Mouse (Mus musculus) G1E (cell line): ENCODE measurements around the gene Rbpj. TPM values are rescaled to one million over a fixed set of nuclear protein-coding genes. Genes with fewer than 3 reads are reported as not detected.

Experiments
- ATAC-seq: 2 replicates; pipeline ENCODE4 v1.8.0; 2016; ENCODE audit warnings: mild to moderate bottlenecking; ENCODE audit not compliant: insufficient number of reproducible peaks, poor library complexity, low FRiP score, severe bottlenecking; ENCODE audit errors: extremely low read depth
- DNase-seq: peaks from one replicate; pipeline ENCODE4 v3.0.0; 2012; ENCODE audit warnings: low spot score
- H3K27me3 ChIP-seq: 2 replicates; pipeline ENCODE4 v1.6.1; 2012; ENCODE audit warnings: mild to moderate bottlenecking, low read length, inconsistent platforms; ENCODE audit not compliant: insufficient read depth
- H3K36me3 ChIP-seq: replicated peaks from 2 replicates; pipeline ENCODE3; 2012; ENCODE audit warnings: mild to moderate bottlenecking, inconsistent platforms
- H3K4me1 ChIP-seq: 2 replicates; pipeline ENCODE4 v1.6.1; 2012; ENCODE audit warnings: low read depth, low read length, inconsistent platforms, mixed read lengths; ENCODE audit not compliant: insufficient read depth
- H3K4me3 ChIP-seq: 2 replicates; pipeline ENCODE4 v1.5.1; 2012; ENCODE audit warnings: low read depth, mild to moderate bottlenecking, inconsistent platforms, low read length, moderate library complexity, mixed read lengths
- H3K9me3 ChIP-seq: replicated peaks from 2 replicates; pipeline ENCODE4 v1.6.1; 2012; ENCODE audit warnings: inconsistent platforms
- CTCF ChIP-seq: IDR thresholded peaks from 2 replicates; pipeline ENCODE4 v1.5.1; 2012; ENCODE audit warnings: low read depth, low read length, inconsistent platforms, mixed read lengths
- GATA1 ChIP-seq: IDR thresholded peaks from 2 replicates; pipeline ENCODE4 v1.6.1; 2012; ENCODE audit warnings: borderline replicate concordance, low read length, inconsistent platforms, mixed read lengths
- GATA2 ChIP-seq: IDR thresholded peaks from 2 replicates; pipeline ENCODE4 v1.6.1; 2012; ENCODE audit warnings: low read depth, low read length, inconsistent platforms, borderline replicate concordance
- POLR2AphosphoS5 ChIP-seq: IDR thresholded peaks from 2 replicates; pipeline ENCODE4 v1.6.1; 2012; ENCODE audit warnings: low read depth, low read length, inconsistent platforms; ENCODE audit not compliant: insufficient replicate concordance
- TAL1 ChIP-seq: conservative IDR thresholded peaks from 2 replicates; pipeline ENCODE4 v1.6.1; 2012; ENCODE audit warnings: low read depth, low read length, inconsistent platforms, mixed read lengths
- polyA plus RNA-seq: library from polyadenylated mRNA; stranded (reverse); fragments of >175 nt; gene quantifications from 2 replicates; pipeline ENCODE4 v1.2.3, GENCODE M21; 2012
- total RNA-seq, 2 experiments: library from RNA; stranded (forward) in 1 of 2; stranded (reverse) in 1 of 2; fragments of 200-1000 nt in 1 of 2; fragments of >200 nt in 1 of 2; fragmentation: Nextera tagmentation in 1 of 2; gene quantifications; 2 replicates each; pipeline ENCODE4 v1.2.3; 2014 to 2017

Rbpj gene
- total and polyA plus RNA-seq, 3 experiments: 5.5 to 33.5 (median 17.2) TPM

GRCm38 (mm10) chr5:53555474-53555873 lies 89.5 kb downstream of the Rbpj start:
- Histone ChIP-seq H3K27me3 (no peaks in the 10 kb centered on the region), H3K9me3 (no peaks in the 10 kb centered on the region), H3K4me1 (no peaks in the 10 kb centered on the region), H3K36me3 (no peaks in the 10 kb centered on the region), H3K4me3 (no peak overlapping the region)
- TF ChIP-seq GATA2 (no peak), TAL1 (no peak), GATA1 (no peak), CTCF (no peak)
- DNase-seq: no peak
- no peak for ATAC-seq

- Histone ChIP-seq H3K9me3 (no peaks in the 10 kb centered on the region), H3K27me3 (no peaks in the 10 kb centered on the region), H3K4me1 (no peaks in the 10 kb centered on the region), H3K4me3 (no peak overlapping the region), H3K36me3 (no peaks in the 10 kb centered on the region)
- no peak for DNase-seq
- no peak for TF ChIP-seq GATA2
- no peak for ATAC-seq
These were observed 90.0 kb downstream of the Rbpj start for GRCm38 (mm10) chr5:53555929-53556328.

GRCm38 (mm10) chr5:53557544-53558260 lies 91.8 kb downstream of the Rbpj start:
- Histone ChIP-seq H3K9me3 (no peaks in the 10 kb centered on the region), H3K27me3 (no peaks in the 10 kb centered on the region), H3K36me3 (no peaks in the 10 kb centered on the region), H3K4me3 (no peak overlapping the region), H3K4me1 (no peaks in the 10 kb centered on the region)
- TF ChIP-seq TAL1 (no peak), GATA2 (no peak), CTCF (no peak)
- no peak for DNase-seq
- no peak for ATAC-seq

- Histone ChIP-seq H3K4me3 (no peak overlapping the region), H3K36me3 (no peaks in the 10 kb centered on the region), H3K4me1 (no peaks in the 10 kb centered on the region), H3K27me3 (0 out of 2 replicates have a peak, but pooled peaks cover 2% of the 10 kb centered on the region), H3K9me3 (no peaks in the 10 kb centered on the region)
- no peak for DNase-seq
- TF ChIP-seq GATA2: no peak
- no peak for ATAC-seq
These were observed 95.2 kb downstream of the Rbpj start for GRCm38 (mm10) chr5:53561160-53561559.

GRCm38 (mm10) chr5:53564309-53564708 lies 98.4 kb downstream of the Rbpj start:
- Histone ChIP-seq H3K4me3 (no peak overlapping the region), H3K27me3 (0 out of 2 replicates have a peak, but pooled peaks cover 6% of the 10 kb centered on the region), H3K4me1 (peaks cover 5% of the 10 kb centered on the region), H3K9me3 (no peaks in the 10 kb centered on the region), H3K36me3 (no peaks in the 10 kb centered on the region)
- no peak for DNase-seq
- no peak for TF ChIP-seq GATA2
- TF ChIP-seq POLR2AphosphoS5: no peak
- no peak for TF ChIP-seq GATA1
- no peak for ATAC-seq

- Histone ChIP-seq H3K36me3 (no peaks in the 10 kb centered on the region), H3K4me3 (no peak overlapping the region), H3K27me3 (0 out of 2 replicates have a peak, but pooled peaks cover 6% of the 10 kb centered on the region), H3K4me1 (peaks cover 5% of the 10 kb centered on the region), H3K9me3 (no peaks in the 10 kb centered on the region)
- no peak for DNase-seq
- no peak for ATAC-seq
- TF ChIP-seq TAL1 (no peak), GATA2 (no peak), POLR2AphosphoS5 (no peak), GATA1 (no peak), CTCF (no peak)
These were observed 99.4 kb downstream of the Rbpj start for GRCm38 (mm10) chr5:53565213-53565794.

- Histone ChIP-seq H3K4me3 (no peak overlapping the region; the same call in 1 of the 2 replicates), H3K4me1 (peaks cover 5% of the 10 kb centered on the region), H3K27me3 (0 out of 2 replicates have a peak, but pooled peaks cover 6% of the 10 kb centered on the region), H3K9me3 (no peaks in the 10 kb centered on the region), H3K36me3 (no peaks in the 10 kb centered on the region)
- TF ChIP-seq CTCF (no peak), GATA2 (no peak), TAL1 (no peak), GATA1 (no peak), POLR2AphosphoS5 (no peak)
- ATAC-seq (no peak), DNase-seq (no peak)
These were observed 100.6 kb downstream of the Rbpj start for GRCm38 (mm10) chr5:53566485-53567083.
